In genomic region chr6:18225157-18225556, GRCm38 (mm10) we compare ENCODE assay signal across 32 mouse cellular contexts. TPM values are rescaled to one million over a fixed set of nuclear protein-coding genes. Genes with fewer than 3 reads are reported as not detected.
A peak's percentile ranks its signal among the peaks of the same experiment; 100 is the strongest.
DNase-seq lines count a peak whose midpoint lies in the region; ATAC-seq and TF ChIP-seq lines count a peak whose summit lies in the region.
"Had no signal": no experiment of that assay in that cellular context is flagged by ENCODE, and none has a peak within 500 bp of the region (broad histone marks: within the 10 kb centered on the region; RNA-seq: fewer than 3 reads in every experiment).

No protein-coding gene starts in this region.

- in situ Hi-C loops in ES-E14 (cut with MboI; ENCODE audit: low sequenced_read_pairs in 2 of 2, unreplicated experiment in 2 of 2): no loop called here

- no peaks in the 10 kb centered on the region for H3K4me1 ChIP-seq in liver, embryonic 11.5 days (replicated peaks; ENCODE audit: control insufficient read depth, insufficient read depth, low read length)
- H3K4me1 ChIP-seq in ES-Bruce4 (ENCODE audit: control insufficient read depth, insufficient read depth, low read length) (peaks cover 3% of the 10 kb centered on the region), ES-E14 (ENCODE audit: control insufficient read depth in 2 of 2, insufficient read depth in 2 of 2, low read length in 2 of 2, poor library complexity in 1 of 2) (peaks cover 2 to 6% of the 10 kb centered on the region in 2 experiments; a peak in 3 of 4 replicates)
- H3K4me1 ChIP-seq: forebrain, embryonic 13.5 days; hindbrain, embryonic 12.5 days; megakaryocyte, embryonic 14.5 days; neural tube, embryonic 13.5 days had no signal

- no peak for DNase-seq in liver, embryonic 11.5 days (ENCODE audit: low spot score)
- no peak for DNase-seq in liver
- DNase-seq in ES-E14 (ENCODE audit: low read depth, low spot score): peak; percentile 70
- peak; percentile 10 for DNase-seq in embryo, embryonic 9.5 days (ENCODE audit: extremely low spot score)
- DNase-seq in heart, postnatal 10 days: no peak
- no peak for DNase-seq in Muller cell, postnatal 12 days (ENCODE audit: inconsistent ontology term)
- DNase-seq: adrenal gland, adult 2 months; adrenal gland, postnatal 36 days; cerebellum, adult 2 months; cerebellum, postnatal 25 days; gastrocnemius, postnatal 10 days; kidney, adult 8-10 months; kidney, postnatal 4 days; layer of hippocampus, postnatal 36 days; left cerebral cortex, postnatal 4 days; lung, postnatal 4 days; right cerebral cortex, postnatal 4 days; thymus, adult 18-20 months; thymus, postnatal 4 days had no signal

- no peak for TF ChIP-seq POLR2A in ES-Bruce4 (IDR thresholded peaks at IDR 0.05; ENCODE audit: insufficient read depth, low read length)

- H3K27ac ChIP-seq in liver, embryonic 11.5 days (ENCODE audit: low read depth, low read length): no peak overlapping the region
- H3K27ac ChIP-seq in ES-Bruce4 (ENCODE audit: insufficient read depth, low read length) (peak overlapping the region; percentile 91), ES-E14 (ENCODE audit: insufficient read depth, low read depth, low read length, poor library complexity, severe bottlenecking) (no peak overlapping the region; the same call in 1 of the 2 replicates)
- H3K27ac ChIP-seq: forebrain, embryonic 13.5 days; hindbrain, embryonic 12.5 days; kidney, postnatal 0 days; neural tube, embryonic 13.5 days; stomach, postnatal 0 days had no signal

- peak; percentile 83 for TF ChIP-seq EP300 in ES-Bruce4 (IDR thresholded peaks at IDR 0.05; ENCODE audit: insufficient read depth, low read depth, low read length)

- H3K27me3 ChIP-seq in liver, embryonic 11.5 days (replicated peaks; ENCODE audit: control insufficient read depth, insufficient read depth, low read length): no peaks in the 10 kb centered on the region
- H3K27me3 ChIP-seq in ES-Bruce4 (ENCODE audit: control insufficient read depth, insufficient read depth, low read length, poor library complexity, severe bottlenecking): no peaks in the 10 kb centered on the region
- H3K27me3 ChIP-seq: forebrain, embryonic 13.5 days; hindbrain, embryonic 12.5 days; megakaryocyte, embryonic 14.5 days; neural tube, embryonic 13.5 days; Patski had no signal

- 21% methylated on average over 3 of the region's 3 CpGs for WGBS in liver, embryonic 11.5 days

- H3K36me3 ChIP-seq in liver, embryonic 11.5 days (ENCODE audit: control insufficient read depth, insufficient read depth, low read length): no peaks in the 10 kb centered on the region
- H3K36me3 ChIP-seq in ES-Bruce4 (ENCODE audit: control insufficient read depth, insufficient read depth, low read length, poor library complexity, severe bottlenecking) (no peaks in the 10 kb centered on the region), ES-E14 (ENCODE audit: control insufficient read depth, insufficient read depth, low read length, poor library complexity, severe bottlenecking) (no peaks in the 10 kb centered on the region)
- H3K36me3 ChIP-seq: G1E; hindbrain, embryonic 12.5 days; neural tube, embryonic 13.5 days had no signal

- no peak overlapping the region for H3K4me3 ChIP-seq in liver, embryonic 11.5 days (ENCODE audit: low read depth, low read length)
- no peak overlapping the region for H3K4me3 ChIP-seq in ES-Bruce4 (ENCODE audit: low read depth, low read length)
- no peak overlapping the region for H3K4me3 ChIP-seq in ES-E14 (ENCODE audit: insufficient read depth in 1 of 2, low read depth in 1 of 2, low read length in 2 of 2, poor library complexity in 1 of 2, severe bottlenecking in 1 of 2)
- H3K4me3 ChIP-seq: erythroblast, embryonic 14.5 days; forebrain, embryonic 13.5 days; hindbrain, embryonic 12.5 days; megakaryocyte, embryonic 14.5 days; neural tube, embryonic 13.5 days had no signal

- no peaks in the 10 kb centered on the region for H3K9me3 ChIP-seq in liver, embryonic 11.5 days (ENCODE audit: control insufficient read depth, low read length)
- no peaks in the 10 kb centered on the region for H3K9me3 ChIP-seq in ES-Bruce4 (replicated peaks; ENCODE audit: control insufficient read depth, insufficient read depth, low read length, poor library complexity, severe bottlenecking)
- no peaks in the 10 kb centered on the region for H3K9me3 ChIP-seq in ES-E14 (ENCODE audit: control insufficient read depth, insufficient read depth, low read depth, low read length)
- H3K9me3 ChIP-seq: forebrain, embryonic 13.5 days; G1E; hindbrain, embryonic 12.5 days; megakaryocyte, embryonic 14.5 days; neural tube, embryonic 13.5 days had no signal

- no peak for TF ChIP-seq CTCF in ES-Bruce4 (IDR thresholded peaks at IDR 0.05; ENCODE audit: low read depth, low read length)

- H3K9ac ChIP-seq in liver, embryonic 11.5 days (ENCODE audit: low read depth, low read length): no peak overlapping the region
- H3K9ac ChIP-seq in ES-Bruce4 (ENCODE audit: low read depth, poor library complexity, severe bottlenecking): no peak overlapping the region
- H3K9ac ChIP-seq in ES-E14 (ENCODE audit: insufficient read depth, low read depth, low read length, poor library complexity, severe bottlenecking): no peak overlapping the region
- H3K9ac ChIP-seq: forebrain, embryonic 13.5 days; hindbrain, embryonic 12.5 days; neural tube, embryonic 13.5 days had no signal

- no peak overlapping the region for H3K4me2 ChIP-seq in liver, embryonic 11.5 days
- H3K4me2 ChIP-seq: forebrain, embryonic 13.5 days; hindbrain, embryonic 12.5 days; neural tube, embryonic 13.5 days had no signal

- 0 out of 2 replicates have a peak, but pooled peaks have one; percentile 43 for ATAC-seq in liver, embryonic 11.5 days (replicated peaks; ENCODE audit: low FRiP score)
- ATAC-seq: activated CD4-positive, CD25-positive, alpha-beta regulatory T cell, adult 4 months; CD4-positive, CD25-positive, alpha-beta regulatory T cell, adult 4 months; forebrain, embryonic 13.5 days; intestine, embryonic 16.5 days; Patski had no signal

- intact Hi-C loops in heart, postnatal 10 days (cut with DNase I): no loop called here

TF ChIP-seq in ES-E14, 5 proteins besides CTCF, POLR2A, EP300 and RAD21:
- TF ChIP-seq ZNF384 (IDR thresholded peaks at IDR 0.05; ENCODE audit: low read depth, low read length) (no peak), MAFK (IDR thresholded peaks at IDR 0.05; ENCODE audit: insufficient read depth, low read depth, low read length) (no peak)

RNA-seq across cellular contexts. Expression of gene Cftr, which starts 54.7 kb away (rescaled TPM):
- polyA plus RNA-seq in liver, embryonic 11.5 days (2014; fragmentation: Nextera tagmentation; extraction: Ambion mirVana): 0.03 and 0.04 TPM in 2 replicates
- 0.37 TPM in 1 of 2 replicates, not detected in the other for polyA plus RNA-seq in ES-Bruce4 (2011; ENCODE audit: insufficient read depth, insufficient read length, low read depth, missing spikeins)
- 0.11 and 0.27 TPM in 2 replicates for total RNA-seq in ES-E14 (2012; rRNA removed)
- total RNA-seq in heart, postnatal 10 days (2021): under 1 TPM; 0.14 to 0.50 TPM
- total RNA-seq: gastrocnemius, postnatal 10 days had no signal
- polyA plus RNA-seq: activated CD4-positive, CD25-positive, alpha-beta regulatory T cell, adult 4 months; adrenal gland, adult 2 months; CD4-positive, CD25-positive, alpha-beta regulatory T cell, adult 4 months; erythroblast, embryonic 14.5 days; G1E had no signal

Comparison
In these comparisons a context has a peak if more than half of its experiments do, and no peak if none do; other contexts are left out.
1. DNase-seq: peak in ES-E14 (single experiment) and embryo, embryonic 9.5 days (single experiment); none in liver, embryonic 11.5 days (single experiment), liver (single experiment), heart, postnatal 10 days (0 of 2) and Muller cell, postnatal 12 days (single experiment).